Mouse (Mus musculus): ENCODE measurements around the gene Anapc15-ps.

DNA sequence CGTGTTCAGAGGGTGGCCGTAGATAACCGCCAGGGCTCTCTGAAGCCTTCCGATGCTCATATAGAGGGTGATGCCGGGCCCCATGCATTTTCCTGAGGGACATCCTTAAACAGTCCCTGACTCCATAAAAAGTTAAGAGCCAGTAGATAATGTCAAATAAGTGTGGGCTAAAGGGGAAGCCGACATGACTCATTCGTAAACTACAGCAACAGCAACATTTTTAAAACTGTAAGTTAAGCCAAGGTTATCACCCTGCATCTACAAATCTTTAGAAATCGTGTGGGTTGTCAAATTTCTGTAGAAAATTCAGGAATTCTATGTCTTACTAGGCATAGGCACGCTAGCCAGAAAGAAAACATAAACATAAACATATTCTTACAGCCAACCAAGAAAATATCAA is 33.6 kb upstream of the Anapc15-ps start:
- TF ChIP-seq CTCF (IDR thresholded peaks at IDR 0.05; ENCODE audit: control insufficient read depth, insufficient read depth, insufficient replicate concordance, low read depth, low read length), result no peak
- TF ChIP-seq POLR2A (IDR thresholded peaks at IDR 0.05; ENCODE audit: control insufficient read depth, low read depth, low read length), result no peak
